ENCODE assay signal across 9 mouse cellular contexts in genomic region chr10:69574190-69574663, GRCm38 (mm10).
DNase-seq lines count a peak whose midpoint lies in the region; ATAC-seq and TF ChIP-seq lines count a peak whose summit lies in the region.
"Had no signal": no experiment of that assay in that cellular context is flagged by ENCODE, and none has a peak within 500 bp of the region (broad histone marks: within the 10 kb centered on the region; RNA-seq: fewer than 3 reads in every experiment).

No protein-coding gene starts in this region.

- TF ChIP-seq POLR2A in cerebellum, adult 2 months (IDR thresholded peaks at IDR 0.05; ENCODE audit: borderline replicate concordance, insufficient read depth, low read length), result no peak

- TF ChIP-seq CTCF in cerebellum, adult 2 months (IDR thresholded peaks at IDR 0.05; ENCODE audit: borderline replicate concordance, insufficient read depth, low read depth, low read length), result no peak
- TF ChIP-seq CTCF in kidney, postnatal 0 days (IDR thresholded peaks at IDR 0.05; ENCODE audit: low read depth), result no peak
- TF ChIP-seq CTCF in stomach, postnatal 0 days (IDR thresholded peaks at IDR 0.05; ENCODE audit: low read depth), result no peak

- ATAC-seq in kidney, postnatal 0 days (replicated peaks; ENCODE audit: low FRiP score, low read depth), result no peak
- no peak for ATAC-seq in stomach, postnatal 0 days (ENCODE audit: low FRiP score, low TSS enrichment)

- peak overlapping the region; percentile 38 for H3K4me3 ChIP-seq in cerebellum, adult 2 months (replicated peaks; ENCODE audit: insufficient read depth, low read depth, low read length)
- no peak overlapping the region for H3K4me3 ChIP-seq in kidney, postnatal 0 days (replicated peaks; ENCODE audit: low read depth, low read length)
- H3K4me3 ChIP-seq in stomach, postnatal 0 days (ENCODE audit: low read depth, low read length), result no peak overlapping the region
- H3K4me3 ChIP-seq: erythroblast, embryonic 14.5 days had no signal

- H3K9me3 ChIP-seq in kidney, postnatal 0 days (replicated peaks; ENCODE audit: low read length), result no peaks in the 10 kb centered on the region
- H3K9me3 ChIP-seq in stomach, postnatal 0 days (ENCODE audit: control insufficient read depth, low read length), result no peaks in the 10 kb centered on the region

- H3K36me3 ChIP-seq in kidney, postnatal 0 days (ENCODE audit: insufficient read depth, low read length), result no peaks in the 10 kb centered on the region
- H3K36me3 ChIP-seq in stomach, postnatal 0 days (ENCODE audit: control insufficient read depth, insufficient read depth, low read length), result no peaks in the 10 kb centered on the region

- peak overlapping the region; percentile 38; the same call in 1 of the 2 replicates for H3K4me2 ChIP-seq in kidney, postnatal 0 days (ENCODE audit: low read length)
- H3K4me2 ChIP-seq in stomach, postnatal 0 days (replicated peaks; ENCODE audit: low read depth), result 0 out of 2 replicates have a peak overlapping the region, but pooled peaks have one; percentile 5

- WGBS in cerebellum, adult 2 months, result 7% methylated on average over 11 of the region's 11 CpGs
- 10% methylated on average over 11 of the region's 11 CpGs for WGBS in kidney, postnatal 0 days
- 14% methylated on average over 11 of the region's 11 CpGs for WGBS in stomach, postnatal 0 days

- H3K27ac ChIP-seq in cerebellum, adult 2 months (ENCODE audit: insufficient read depth, low read length), result no peak overlapping the region
- H3K27ac ChIP-seq in kidney, postnatal 0 days, result no peak overlapping the region
- H3K27ac ChIP-seq in stomach, postnatal 0 days (replicated peaks), result no peak overlapping the region

- TF ChIP-seq EP300 in stomach, postnatal 0 days (optimal IDR thresholded peaks at IDR 0.05), result no peak

- H3K27me3 ChIP-seq in cerebellum, adult 2 months (ENCODE audit: control insufficient read depth, insufficient read depth, low read length), result no peaks in the 10 kb centered on the region
- H3K27me3 ChIP-seq in kidney, postnatal 0 days (ENCODE audit: insufficient read depth, low read length), result no peaks in the 10 kb centered on the region
- no peaks in the 10 kb centered on the region for H3K27me3 ChIP-seq in stomach, postnatal 0 days (ENCODE audit: control insufficient read depth, insufficient read depth, low read length)

- no peak overlapping the region for H3K9ac ChIP-seq in kidney, postnatal 0 days (ENCODE audit: low read depth, low read length)
- no peak overlapping the region for H3K9ac ChIP-seq in stomach, postnatal 0 days (ENCODE audit: low read length)

- peak in 1 of 2 experiments; percentile 54 for DNase-seq in cerebellum, adult 2 months
- DNase-seq in cerebellum, adult 11 months, result no peak
- peak; percentile 9 for DNase-seq in ovary, postnatal 36 days (ENCODE audit: low spot score)
- DNase-seq in ovary, postnatal 10 days (ENCODE audit: low spot score), result no peak
- DNase-seq in kidney, postnatal 0 days (ENCODE audit: low spot score), result no peak
- DNase-seq in stomach, postnatal 0 days (ENCODE audit: low spot score), result peak; percentile 26
- DNase-seq in yolk sac, embryonic 10.5 days (ENCODE audit: low spot score), result no peak
- DNase-seq in left cerebral cortex, adult 9 months (ENCODE audit: low spot score in 2 of 2), result no peak

- peaks cover 3% of the 10 kb centered on the region; the same call in 1 of the 2 replicates for H3K4me1 ChIP-seq in cerebellum, adult 2 months (ENCODE audit: control insufficient read depth, insufficient read depth, low read length)
- H3K4me1 ChIP-seq in kidney, postnatal 0 days (replicated peaks; ENCODE audit: insufficient read depth, low read length), result 0 out of 2 replicates have a peak, but pooled peaks cover 3% of the 10 kb centered on the region
- H3K4me1 ChIP-seq in stomach, postnatal 0 days (replicated peaks; ENCODE audit: control insufficient read depth, insufficient read depth), result no peaks in the 10 kb centered on the region; the same call in 1 of the 2 replicates

Comparison
In these comparisons a context has a peak if more than half of its experiments do, and no peak if none do; other contexts are left out.
1. DNase-seq: peak in ovary, postnatal 36 days (single experiment) and stomach, postnatal 0 days (single experiment); none in cerebellum, adult 11 months (single experiment), ovary, postnatal 10 days (single experiment), kidney, postnatal 0 days (single experiment), yolk sac, embryonic 10.5 days (single experiment) and left cerebral cortex, adult 9 months (0 of 2).